Mouse (Mus musculus): ENCODE results near the gene Hnrnph2.

GRCm38 (mm10) chrX:134588261-134588660 lies 12.7 kb upstream of the Hnrnph2 start:
- TF ChIP-seq MYOD1 (IDR thresholded peaks at IDR 0.05; ENCODE audit: control insufficient read depth, insufficient read length, low read depth) (no peak), CTCF (IDR thresholded peaks at IDR 0.05; ENCODE audit: control insufficient read depth, insufficient read depth, insufficient read length) (no peak), MYOG (IDR thresholded peaks at IDR 0.05; ENCODE audit: control insufficient read depth, extremely low read depth, insufficient read length) (no peak), MAX (IDR thresholded peaks at IDR 0.05) (no peak), USF1 (IDR thresholded peaks at IDR 0.05; ENCODE audit: low read depth) (no peak), CEBPB (IDR thresholded peaks at IDR 0.05; ENCODE audit: low read depth) (no peak)

Data from C2C12 (cell line).